Mouse (Mus musculus): ENCODE measurements at regions not wholly inside any gene's neighbourhood (a gene's known extent, or its start where the extent isn't known, plus 50 kb on each side); places are given as distances from the start of the nearest gene placed in this dataset.
A peak's percentile ranks its signal among the peaks of the same experiment; 100 is the strongest.

DNA sequence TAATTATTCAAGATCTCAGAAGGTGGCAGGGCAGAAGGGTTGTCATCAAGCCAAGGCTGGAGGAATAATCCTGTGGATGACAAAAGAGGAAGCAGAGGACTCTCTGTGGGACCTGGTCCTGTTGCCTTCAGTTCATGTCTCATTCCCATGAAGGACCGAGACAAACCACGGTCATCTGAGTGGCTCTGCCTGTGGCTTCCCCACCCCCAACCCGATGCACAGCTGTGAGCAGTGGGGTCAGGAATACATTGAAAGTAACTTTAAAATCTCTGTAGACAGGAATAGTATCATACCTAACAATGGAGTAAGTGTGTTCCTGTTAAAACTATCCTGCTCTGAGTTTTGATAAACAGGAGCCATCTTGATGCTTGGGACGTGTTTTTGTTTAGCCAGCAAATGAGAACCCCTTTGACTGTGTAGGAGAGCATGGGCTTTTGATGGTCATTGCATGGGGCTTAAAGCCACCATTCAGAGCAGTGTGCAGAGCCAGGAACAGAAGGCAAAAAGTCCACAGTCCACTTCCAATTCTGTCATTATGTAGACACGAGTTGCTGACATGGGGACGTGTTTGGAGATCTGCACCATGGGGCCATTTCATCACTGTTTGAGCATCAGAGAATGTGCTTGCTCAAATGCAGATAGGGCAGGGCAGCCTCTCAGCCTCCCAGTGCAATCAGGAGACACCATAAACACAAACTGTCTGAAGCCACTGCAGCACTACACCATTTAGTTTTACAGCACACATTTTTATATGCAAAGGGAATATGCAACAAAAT, 88.3 kb downstream of the Gm815 start:
- Histone ChIP-seq H3K9me3 (ENCODE audit: control insufficient read depth, low read length) (no peaks in the 10 kb centered on the region), H3K4me1 (replicated peaks; ENCODE audit: control insufficient read depth, insufficient read depth, low read length) (peaks cover 16% of the 10 kb centered on the region), H3K4me2 (ENCODE audit: low read depth, low read length, severe bottlenecking) (no peak overlapping the region), H3K4me3 (ENCODE audit: low read depth, low read length) (no peak overlapping the region), H3K27me3 (ENCODE audit: control insufficient read depth, insufficient read depth, low read length) (no peaks in the 10 kb centered on the region), H3K27ac (ENCODE audit: low read depth, low read length) (no peak overlapping the region), H3K36me3 (ENCODE audit: control insufficient read depth, insufficient read depth, low read length) (no peaks in the 10 kb centered on the region), H3K9ac (ENCODE audit: low read length) (no peak overlapping the region)
- WGBS = 84% methylated on average over 6 of the region's 6 CpGs
- ATAC-seq (replicated peaks; ENCODE audit: low FRiP score) = no peak
- no peak for DNase-seq (ENCODE audit: low spot score)

DNA sequence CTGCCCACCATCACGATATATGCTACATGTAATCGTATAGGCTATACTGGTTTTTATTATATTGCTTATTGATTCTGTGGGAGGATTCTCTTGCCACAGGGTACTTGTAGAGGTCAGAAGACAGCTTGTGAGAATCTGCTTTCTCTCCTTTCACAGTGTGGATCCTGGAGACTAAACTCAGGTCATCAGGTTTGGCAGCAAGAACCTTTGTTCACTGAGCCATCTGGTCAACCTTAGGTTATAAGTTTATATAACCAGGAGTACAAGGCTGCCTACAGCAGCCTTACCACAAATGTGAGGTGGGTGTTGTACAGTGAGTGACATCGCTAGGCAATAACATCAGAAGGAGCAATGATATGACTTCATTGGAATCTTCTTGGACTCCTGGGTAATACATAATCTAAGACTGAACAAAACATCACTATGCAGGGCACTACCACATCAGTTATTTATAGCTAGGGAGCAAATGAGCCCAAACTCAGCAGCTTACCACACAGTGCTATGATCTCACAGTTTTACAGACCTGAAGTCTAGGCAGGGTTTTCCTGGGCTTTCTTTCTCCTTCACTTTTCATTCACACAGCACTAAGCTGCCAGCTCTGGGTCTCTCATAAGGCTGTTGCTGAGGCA, 89.0 kb downstream of the Gm815 start:
- H3K4me2 ChIP-seq (ENCODE audit: low read depth, low read length, severe bottlenecking) = no peak overlapping the region
- no peaks in the 10 kb centered on the region for H3K9me3 ChIP-seq (ENCODE audit: control insufficient read depth, low read length)
- H3K9ac ChIP-seq (ENCODE audit: low read length) = no peak overlapping the region
- WGBS = 98% methylated on average over 3 of the region's 3 CpGs
- no peak for ATAC-seq (replicated peaks; ENCODE audit: low FRiP score)
- H3K4me3 ChIP-seq (ENCODE audit: low read depth, low read length) = no peak overlapping the region
- H3K36me3 ChIP-seq (ENCODE audit: control insufficient read depth, insufficient read depth, low read length) = no peaks in the 10 kb centered on the region
- peaks cover 16% of the 10 kb centered on the region for H3K4me1 ChIP-seq (replicated peaks; ENCODE audit: control insufficient read depth, insufficient read depth, low read length)
- H3K27ac ChIP-seq (ENCODE audit: low read depth, low read length) = no peak overlapping the region
- no peak for DNase-seq (ENCODE audit: low spot score)
- no peaks in the 10 kb centered on the region for H3K27me3 ChIP-seq (ENCODE audit: control insufficient read depth, insufficient read depth, low read length)

DNA sequence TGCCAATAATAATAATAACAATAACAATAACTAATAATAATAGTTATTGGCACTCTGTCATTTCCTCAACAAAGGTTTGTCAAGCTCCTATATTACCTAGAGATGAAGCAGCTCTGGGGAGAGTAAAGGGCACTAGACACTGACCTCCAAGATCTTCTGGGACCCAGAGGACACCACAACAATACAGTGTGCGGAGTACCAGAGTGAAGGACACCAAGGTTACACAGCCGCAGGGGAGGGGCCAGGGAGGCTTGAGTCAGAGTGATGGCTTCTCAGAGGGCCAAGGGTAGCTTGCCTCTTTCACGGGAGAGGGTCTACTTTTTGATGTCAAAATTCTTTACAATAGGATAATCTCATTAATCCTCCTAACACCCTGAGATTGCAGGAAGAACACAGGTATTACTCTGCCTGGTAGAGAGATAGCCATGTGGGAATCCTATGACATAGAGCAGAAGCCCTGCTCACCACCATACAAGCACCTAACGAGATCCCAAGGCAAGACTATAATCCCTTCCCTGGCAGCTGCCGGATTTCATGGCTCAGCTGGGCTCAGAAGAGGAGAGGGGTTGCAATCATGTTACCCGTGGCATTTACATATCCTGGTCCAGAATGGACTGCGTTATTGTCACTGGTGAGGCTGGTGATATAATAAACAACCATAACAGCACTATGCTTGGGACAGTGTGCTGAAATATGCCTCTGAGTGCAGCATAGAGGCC, 91.1 kb downstream of the Gm815 start:
- no peaks in the 10 kb centered on the region for H3K27me3 ChIP-seq (ENCODE audit: control insufficient read depth, insufficient read depth, low read length)
- ATAC-seq (replicated peaks; ENCODE audit: low FRiP score) (peak; percentile 37; the same call in 1 of the 2 replicates), DNase-seq (ENCODE audit: low spot score) (no peak)
- H3K4me3 ChIP-seq (ENCODE audit: low read depth, low read length) = no peak overlapping the region
- H3K4me1 ChIP-seq (replicated peaks; ENCODE audit: control insufficient read depth, insufficient read depth, low read length) = peaks cover 16% of the 10 kb centered on the region
- no peaks in the 10 kb centered on the region for H3K36me3 ChIP-seq (ENCODE audit: control insufficient read depth, insufficient read depth, low read length)
- WGBS = 40% methylated on average over 7 of the region's 7 CpGs
- H3K9me3 ChIP-seq (ENCODE audit: control insufficient read depth, low read length) = no peaks in the 10 kb centered on the region
- H3K4me2 ChIP-seq (ENCODE audit: low read depth, low read length, severe bottlenecking) = no peak overlapping the region
- H3K27ac ChIP-seq (ENCODE audit: low read depth, low read length) = peak overlapping the region; percentile 62; the same call in 1 of the 2 replicates
- H3K9ac ChIP-seq (ENCODE audit: low read length) = no peak overlapping the region

DNA sequence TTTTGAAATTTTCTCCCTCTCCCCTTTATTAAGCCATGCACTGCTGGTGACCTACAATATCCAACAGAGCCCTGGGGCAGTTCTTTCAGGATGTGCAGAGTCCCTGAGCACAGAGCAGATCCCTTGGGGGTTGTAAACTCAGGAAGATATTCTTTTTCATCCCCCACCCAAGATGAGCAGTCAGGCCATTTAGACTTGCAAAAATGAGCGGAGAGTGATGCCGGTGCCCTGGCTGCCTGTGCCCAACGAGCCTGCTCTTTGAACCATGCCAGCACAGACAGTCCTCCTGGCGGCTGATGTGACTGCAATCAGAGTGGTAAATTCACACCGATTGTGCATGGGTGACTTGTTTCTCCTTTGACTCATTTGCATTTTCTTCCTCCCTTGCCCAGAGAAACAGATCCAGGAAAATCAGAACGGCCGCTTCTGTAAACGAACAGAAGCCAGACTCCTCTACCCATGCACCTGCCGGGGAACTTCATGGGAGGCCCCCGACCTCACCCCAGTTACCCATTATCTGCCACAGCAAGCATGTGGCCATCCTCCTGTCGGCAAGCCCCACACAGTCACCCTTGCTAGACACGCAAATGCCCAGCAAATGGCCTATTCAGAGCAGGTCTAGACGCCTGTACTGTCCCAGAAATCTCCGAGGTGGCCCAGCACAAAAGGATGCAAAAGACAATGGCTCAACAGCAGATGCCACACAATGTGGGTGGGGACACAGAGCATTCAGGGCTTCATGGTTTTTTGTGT, 92.4 kb downstream of the Gm815 start:
- 34% methylated on average over 14 of the region's 14 CpGs for WGBS
- ATAC-seq (replicated peaks; ENCODE audit: low FRiP score) (peak; percentile 70), DNase-seq (ENCODE audit: low spot score) (peak; percentile 58)
- H3K9ac ChIP-seq (ENCODE audit: low read length) = 0 out of 2 replicates have a peak overlapping the region, but pooled peaks have one; percentile 4
- peak overlapping the region; percentile 62 for H3K27ac ChIP-seq (ENCODE audit: low read depth, low read length)
- 0 out of 2 replicates have a peak overlapping the region, but pooled peaks have one; percentile 13 for H3K4me2 ChIP-seq (ENCODE audit: low read depth, low read length, severe bottlenecking)
- peaks cover 16% of the 10 kb centered on the region for H3K4me1 ChIP-seq (replicated peaks; ENCODE audit: control insufficient read depth, insufficient read depth, low read length)
- H3K36me3 ChIP-seq (ENCODE audit: control insufficient read depth, insufficient read depth, low read length) = no peaks in the 10 kb centered on the region
- no peaks in the 10 kb centered on the region for H3K27me3 ChIP-seq (ENCODE audit: control insufficient read depth, insufficient read depth, low read length)
- H3K9me3 ChIP-seq (ENCODE audit: control insufficient read depth, low read length) = no peaks in the 10 kb centered on the region
- H3K4me3 ChIP-seq (ENCODE audit: low read depth, low read length) = no peak overlapping the region

DNA sequence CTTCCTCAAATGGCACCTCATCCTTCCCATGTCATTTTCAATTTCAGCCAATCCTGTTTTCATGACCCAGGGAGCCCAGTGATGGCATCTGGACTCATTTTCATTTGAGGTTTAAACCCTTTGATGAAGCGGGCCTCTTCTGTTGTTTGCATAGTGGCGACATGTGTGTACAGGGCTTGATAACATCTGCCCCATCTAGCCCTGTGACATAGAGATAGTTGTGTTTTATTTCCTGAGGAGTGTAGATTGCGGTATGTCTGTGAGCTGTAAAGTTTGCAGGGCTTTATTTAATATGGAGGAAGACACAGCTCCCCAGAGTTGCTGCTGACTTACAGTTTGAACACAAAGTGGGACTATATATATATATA, 92.9 kb downstream of the Gm815 start:
- H3K27me3 ChIP-seq (ENCODE audit: control insufficient read depth, insufficient read depth, low read length) = no peaks in the 10 kb centered on the region
- H3K9ac ChIP-seq (ENCODE audit: low read length) = no peak overlapping the region
- no peak overlapping the region for H3K4me2 ChIP-seq (ENCODE audit: low read depth, low read length, severe bottlenecking)
- 68% methylated on average over 3 of the region's 3 CpGs for WGBS
- H3K4me1 ChIP-seq (replicated peaks; ENCODE audit: control insufficient read depth, insufficient read depth, low read length) = peaks cover 16% of the 10 kb centered on the region
- DNase-seq (ENCODE audit: low spot score) (no peak), ATAC-seq (replicated peaks; ENCODE audit: low FRiP score) (no peak; the same call in none of the 2 replicates)
- no peak overlapping the region for H3K27ac ChIP-seq (ENCODE audit: low read depth, low read length)
- no peak overlapping the region for H3K4me3 ChIP-seq (ENCODE audit: low read depth, low read length)
- H3K9me3 ChIP-seq (ENCODE audit: control insufficient read depth, low read length) = no peaks in the 10 kb centered on the region
- H3K36me3 ChIP-seq (ENCODE audit: control insufficient read depth, insufficient read depth, low read length) = no peaks in the 10 kb centered on the region

DNA sequence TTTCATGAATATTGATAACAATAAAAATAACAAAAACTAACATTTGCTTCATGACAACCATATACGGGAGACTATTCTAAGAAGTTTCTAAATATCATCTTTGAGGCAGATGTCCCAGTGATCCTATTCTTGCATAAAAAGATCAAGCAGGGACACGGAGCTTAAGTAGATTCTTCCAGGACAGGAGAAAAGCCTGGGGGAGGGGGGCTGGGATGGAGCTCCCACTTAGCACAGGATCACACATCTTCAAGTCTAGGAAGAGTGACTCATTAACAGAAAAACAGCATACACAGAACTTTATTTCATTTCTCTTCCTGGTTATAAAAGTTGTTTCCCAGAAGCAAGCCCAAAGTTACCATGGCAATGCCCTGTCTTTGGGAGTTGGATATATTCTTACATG, 93.6 kb downstream of the Gm815 start:
- H3K4me1 ChIP-seq (replicated peaks; ENCODE audit: control insufficient read depth, insufficient read depth, low read length) = peaks cover 16% of the 10 kb centered on the region
- no peaks in the 10 kb centered on the region for H3K9me3 ChIP-seq (ENCODE audit: control insufficient read depth, low read length)
- H3K27me3 ChIP-seq (ENCODE audit: control insufficient read depth, insufficient read depth, low read length) = no peaks in the 10 kb centered on the region
- H3K9ac ChIP-seq (ENCODE audit: low read length) = no peak overlapping the region
- no peak overlapping the region for H3K4me3 ChIP-seq (ENCODE audit: low read depth, low read length)
- H3K27ac ChIP-seq (ENCODE audit: low read depth, low read length) = no peak overlapping the region
- no peak for DNase-seq (ENCODE audit: low spot score)
- 89% methylated on average over 2 of the region's 2 CpGs for WGBS
- ATAC-seq (replicated peaks; ENCODE audit: low FRiP score) = no peak
- H3K4me2 ChIP-seq (ENCODE audit: low read depth, low read length, severe bottlenecking) = no peak overlapping the region
- no peaks in the 10 kb centered on the region for H3K36me3 ChIP-seq (ENCODE audit: control insufficient read depth, insufficient read depth, low read length)

DNA sequence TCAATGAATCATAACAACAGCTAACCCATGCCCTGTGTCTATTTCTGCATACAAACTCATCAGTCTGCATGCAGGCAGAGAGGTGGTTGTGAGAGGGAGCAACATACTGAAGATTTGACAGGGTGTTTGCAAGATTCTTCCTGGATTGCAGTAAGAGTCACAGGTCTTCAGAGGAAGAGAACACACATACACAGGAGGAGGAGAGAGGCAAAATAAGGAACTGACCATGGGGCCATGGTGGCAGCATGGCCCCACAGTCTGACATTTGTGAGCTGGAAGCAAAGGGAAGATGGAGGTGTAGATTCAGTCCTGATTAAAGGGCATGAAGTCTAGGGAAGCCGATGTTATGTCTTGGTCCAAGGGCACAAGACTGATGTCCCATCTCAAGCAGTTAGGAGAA, 101.0 kb downstream of the Gm815 start:
- Histone ChIP-seq H3K27me3 (ENCODE audit: control insufficient read depth, insufficient read depth, low read length) (no peaks in the 10 kb centered on the region), H3K9ac (ENCODE audit: low read length) (no peak overlapping the region), H3K4me2 (ENCODE audit: low read depth, low read length, severe bottlenecking) (no peak overlapping the region), H3K9me3 (ENCODE audit: control insufficient read depth, low read length) (no peaks in the 10 kb centered on the region), H3K27ac (ENCODE audit: low read depth, low read length) (no peak overlapping the region), H3K4me3 (ENCODE audit: low read depth, low read length) (no peak overlapping the region), H3K36me3 (ENCODE audit: control insufficient read depth, insufficient read depth, low read length) (no peaks in the 10 kb centered on the region), H3K4me1 (replicated peaks; ENCODE audit: control insufficient read depth, insufficient read depth, low read length) (no peaks in the 10 kb centered on the region)
- 88% methylated on average over 1 of the region's 1 CpGs for WGBS
- DNase-seq (ENCODE audit: low spot score) = no peak
- ATAC-seq (replicated peaks; ENCODE audit: low FRiP score) = no peak

DNA sequence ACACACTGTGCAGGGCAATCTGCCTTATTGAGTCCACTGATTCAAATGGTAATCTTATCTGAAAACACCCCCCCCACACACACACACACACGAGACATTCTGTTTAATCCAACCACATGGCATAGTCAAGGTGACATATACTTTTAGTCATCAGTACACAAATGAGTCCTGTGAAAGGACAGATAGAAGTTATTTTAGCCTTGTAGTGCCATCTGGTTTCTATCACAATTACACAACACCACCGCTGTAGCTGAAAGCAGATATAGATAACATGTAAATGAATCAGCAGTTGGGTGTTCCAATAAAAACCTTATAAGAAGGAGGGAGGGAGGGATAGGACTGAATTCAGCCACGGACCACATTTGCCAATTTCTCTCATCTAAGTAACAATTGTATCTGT, 101.5 kb downstream of the Gm815 start:
- Histone ChIP-seq H3K4me2 (ENCODE audit: low read depth, low read length, severe bottlenecking) (no peak overlapping the region), H3K36me3 (ENCODE audit: control insufficient read depth, insufficient read depth, low read length) (no peaks in the 10 kb centered on the region), H3K4me3 (ENCODE audit: low read depth, low read length) (no peak overlapping the region), H3K4me1 (replicated peaks; ENCODE audit: control insufficient read depth, insufficient read depth, low read length) (no peaks in the 10 kb centered on the region), H3K27ac (ENCODE audit: low read depth, low read length) (no peak overlapping the region), H3K9me3 (ENCODE audit: control insufficient read depth, low read length) (no peaks in the 10 kb centered on the region), H3K9ac (ENCODE audit: low read length) (no peak overlapping the region), H3K27me3 (ENCODE audit: control insufficient read depth, insufficient read depth, low read length) (no peaks in the 10 kb centered on the region)
- no peak for DNase-seq (ENCODE audit: low spot score)
- WGBS = 75% methylated on average over 3 of the region's 3 CpGs
- no peak for ATAC-seq (replicated peaks; ENCODE audit: low FRiP score)

Data from forebrain, embryonic 11.5 days (tissue).